Mouse (Mus musculus) stomach, postnatal 0 days (tissue): ENCODE data around the gene Txlnb.

Experiments
- CTCF ChIP-seq: IDR thresholded peaks from 2 replicates; pipeline ENCODE4 v1.5.1; 2016; ENCODE audit warnings: antibody characterized with exemption, low read depth, mild to moderate bottlenecking, moderate library complexity
- EP300 ChIP-seq: optimal IDR thresholded peaks from 2 replicates; pipeline ENCODE3; 2016; ENCODE audit warnings: antibody characterized with exemption

DNA sequence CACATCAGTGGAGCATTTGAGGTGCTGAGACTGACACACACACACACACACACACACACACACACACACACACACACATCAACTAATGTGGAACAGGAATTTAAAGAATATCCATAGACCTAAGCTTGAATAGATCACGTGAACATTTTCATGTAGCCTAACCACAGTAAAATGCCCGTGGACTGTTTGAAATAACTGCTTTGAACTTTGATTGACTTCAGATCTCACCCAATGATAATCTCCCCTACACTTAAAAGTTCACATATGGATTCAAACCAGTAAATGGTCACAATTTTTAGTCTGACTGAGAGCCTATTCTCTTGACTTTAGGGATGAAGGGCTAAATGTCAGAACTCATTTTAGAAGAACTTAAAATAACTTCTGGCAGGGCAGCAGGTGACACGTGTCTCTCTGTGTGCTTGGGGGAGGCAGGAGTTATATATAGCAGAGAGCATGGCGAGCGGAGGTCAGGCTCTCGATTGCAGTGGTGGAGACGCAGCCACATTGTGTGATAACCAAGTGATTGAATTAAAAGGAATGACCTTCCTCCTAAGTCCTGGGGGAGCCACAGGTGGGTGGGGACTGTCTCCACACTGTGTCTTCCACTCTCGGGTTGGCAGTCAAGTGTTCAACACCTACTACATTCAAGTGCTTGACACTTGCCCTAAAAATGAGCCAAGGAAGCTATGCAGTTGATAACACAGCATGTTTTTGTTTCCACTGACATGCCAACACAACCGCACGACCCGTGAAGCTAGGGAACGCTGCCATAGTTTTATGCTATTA is 1.0 kb downstream of the Txlnb start:
- TF ChIP-seq CTCF (no peak), EP300 (no peak)
